Mouse (Mus musculus) MEL (cell line): ENCODE results near the gene Vav2.

ENCODE experiments used
- CHD2 ChIP-seq: IDR thresholded peaks from 2 replicates; pipeline ENCODE4 v1.6.1; 2011; ENCODE audit warnings: low read length, improper control_type of control experiment
- CTCF ChIP-seq, 3 experiments: IDR thresholded peaks in 2 of 3; conservative IDR thresholded peaks in 1 of 3; 2 replicates each; pipeline ENCODE4 v1.5.1; 2011 to 2012; ENCODE audit warnings: low read length in 3 of 3, low read depth in 2 of 3, mild to moderate bottlenecking in 2 of 3, improper control_type of control experiment in 1 of 3, inconsistent platforms in 1 of 3, mixed read lengths in 1 of 3, moderate library complexity in 1 of 3; ENCODE audit not compliant: control insufficient read depth in 1 of 3, insufficient read depth in 1 of 3, poor library complexity in 1 of 3, severe bottlenecking in 1 of 3
- E2F4 ChIP-seq: IDR thresholded peaks from 2 replicates; pipeline ENCODE4 v1.6.1; 2011; ENCODE audit warnings: low read depth, low read length, improper control_type of control experiment, borderline replicate concordance
- JUND ChIP-seq: IDR thresholded peaks from 2 replicates; pipeline ENCODE4 v1.6.1; 2011; ENCODE audit warnings: low read depth, mild to moderate bottlenecking, improper control_type of control experiment, low read length
- MAFK ChIP-seq: IDR thresholded peaks from 2 replicates; pipeline ENCODE4 v1.6.1; 2011; ENCODE audit warnings: low read depth, mild to moderate bottlenecking, low read length, improper control_type of control experiment, borderline replicate concordance
- MXI1 ChIP-seq: IDR thresholded peaks from 2 replicates; pipeline ENCODE4 v1.6.1; 2011; ENCODE audit warnings: mild to moderate bottlenecking, low read depth, low read length, improper control_type of control experiment
- NELFE ChIP-seq: IDR thresholded peaks from 2 replicates; pipeline ENCODE4 v1.6.1; 2011; ENCODE audit warnings: low read depth, low read length, improper control_type of control experiment
- POLR2A ChIP-seq, 2 experiments: IDR thresholded peaks; 2 replicates each; pipeline ENCODE4 v1.6.1; 2011 to 2012; ENCODE audit warnings: low read length in 2 of 2, mild to moderate bottlenecking in 2 of 2, control low read depth in 1 of 2, improper control_type of control experiment in 1 of 2, low read depth in 1 of 2, moderate library complexity in 1 of 2; ENCODE audit not compliant: control insufficient read depth in 1 of 2, insufficient read depth in 1 of 2, poor library complexity in 1 of 2
- POLR2AphosphoS2 ChIP-seq: IDR thresholded peaks from 2 replicates; pipeline ENCODE4 v1.6.1; 2011; ENCODE audit warnings: low read length, improper control_type of control experiment
- TAL1 ChIP-seq: IDR thresholded peaks from 2 replicates; pipeline ENCODE4 v1.6.1; 2012; ENCODE audit warnings: mild to moderate bottlenecking, inconsistent platforms, low read length, moderate library complexity, mixed read lengths
- ZKSCAN1 ChIP-seq: IDR thresholded peaks from 2 replicates; pipeline ENCODE4 v1.6.1; 2012; ENCODE audit warnings: low read depth, mild to moderate bottlenecking, inconsistent platforms, low read length, improper control_type of control experiment, moderate library complexity

- TF ChIP-seq POLR2A (IDR thresholded peaks at IDR 0.05; ENCODE audit: control insufficient read depth in 1 of 2, insufficient read depth in 1 of 2, low read depth in 1 of 2, low read length in 2 of 2, poor library complexity in 1 of 2): no peak
- no peak for TF ChIP-seq ZKSCAN1
- TF ChIP-seq TAL1: no peak
- no peak for TF ChIP-seq CTCF (IDR thresholded peaks at IDR 0.05 in 2 of 3, conservative IDR thresholded peaks at IDR 0.05 in 1 of 3; ENCODE audit: control insufficient read depth in 1 of 3, insufficient read depth in 1 of 3, low read depth in 2 of 3, low read length in 3 of 3, poor library complexity in 1 of 3, severe bottlenecking in 1 of 3)
- TF ChIP-seq MXI1: no peak
- TF ChIP-seq E2F4: no peak
- no peak for TF ChIP-seq POLR2AphosphoS2
- TF ChIP-seq CHD2: no peak
- no peak for TF ChIP-seq MAFK
- no peak for TF ChIP-seq NELFE
- TF ChIP-seq JUND: no peak
These were observed 9.1 kb downstream of the Vav2 start for GRCm38 (mm10) chr2:27417648-27418153.
